Mouse (Mus musculus) ES-E14 (cell line): ENCODE measurements around the gene Hs2st1. TPM values are rescaled to one million over a fixed set of nuclear protein-coding genes. Genes with fewer than 3 reads are reported as not detected.

Source experiments
- DNase-seq: peaks from one replicate; pipeline ENCODE4 v3.0.0-alpha.2; 2013; ENCODE audit warnings: low read depth, low spot score
- H3K27ac ChIP-seq: 2 replicates; pipeline ENCODE4 v1.5.1; 2012; ENCODE audit warnings: low read depth, mild to moderate bottlenecking, low read length, moderate library complexity, mixed read lengths; ENCODE audit not compliant: poor library complexity, insufficient read depth, severe bottlenecking
- H3K36me3 ChIP-seq: 2 replicates; pipeline ENCODE4 v1.6.1; 2012; ENCODE audit warnings: mild to moderate bottlenecking, low read length, moderate library complexity, mixed read lengths; ENCODE audit not compliant: control insufficient read depth, poor library complexity, insufficient read depth, severe bottlenecking
- H3K4me1 ChIP-seq, 2 experiments: fragments of 150-350 bp in 1 of 2; sonication (generic) in 1 of 2; 2 replicates each; pipeline ENCODE4 v1.6.1; 2012; ENCODE audit warnings: low read length in 2 of 2, mild to moderate bottlenecking in 1 of 2, mixed read lengths in 1 of 2; ENCODE audit not compliant: control insufficient read depth in 2 of 2, insufficient read depth in 2 of 2, poor library complexity in 1 of 2
- H3K4me3 ChIP-seq, 2 experiments: fragments of 150-350 bp in 1 of 2; sonication (generic) in 1 of 2; 2 replicates each; pipeline ENCODE4 v1.5.1; 2012; ENCODE audit warnings: low read length in 2 of 2, low read depth in 1 of 2, mild to moderate bottlenecking in 1 of 2, mixed read lengths in 1 of 2; ENCODE audit not compliant: insufficient read depth in 1 of 2, poor library complexity in 1 of 2, severe bottlenecking in 1 of 2
- H3K9ac ChIP-seq: 2 replicates; pipeline ENCODE4 v1.6.1; 2012; ENCODE audit warnings: low read depth, mild to moderate bottlenecking, low read length, mixed read lengths; ENCODE audit not compliant: poor library complexity, insufficient read depth, severe bottlenecking
- H3K9me3 ChIP-seq: fragments of 150-350 bp; sonication (generic); 2 replicates; pipeline ENCODE4 v1.6.1; 2012; ENCODE audit warnings: low read depth, mild to moderate bottlenecking, low read length; ENCODE audit not compliant: control insufficient read depth, insufficient read depth
- CHD2 ChIP-seq: IDR thresholded peaks from 2 replicates; pipeline ENCODE4 v1.6.1; 2014; ENCODE audit warnings: mild to moderate bottlenecking, low read depth, low read length, inconsistent platforms
- HCFC1 ChIP-seq: IDR thresholded peaks from 2 replicates; pipeline ENCODE4 v1.6.1; 2012; ENCODE audit warnings: low read length, inconsistent platforms, borderline replicate concordance; ENCODE audit not compliant: insufficient read depth
- MAFK ChIP-seq: IDR thresholded peaks from 2 replicates; pipeline ENCODE4 v1.6.1; 2014; ENCODE audit warnings: mild to moderate bottlenecking, low read depth, low read length, inconsistent platforms; ENCODE audit not compliant: insufficient read depth
- ZC3H11A ChIP-seq: IDR thresholded peaks from 2 replicates; pipeline ENCODE4 v1.6.1; 2012; ENCODE audit warnings: low read depth, mild to moderate bottlenecking, inconsistent platforms, low read length, borderline replicate concordance
- ZNF384 ChIP-seq: IDR thresholded peaks from 2 replicates; pipeline ENCODE4 v1.6.1; 2012; ENCODE audit warnings: low read depth, low read length, inconsistent platforms
- in situ Hi-C, 2 experiments: fragments of 600-800 bp; cut with MboI; formaldehyde crosslinking; loops; one replicate each; pipeline ENCODE4 v1.15.1; 2025; ENCODE audit warnings: low sequenced_read_pairs in 2 of 2, inconsistent platforms in 1 of 2; ENCODE audit not compliant: unreplicated experiment in 2 of 2
- total RNA-seq: library from RNA; depleted of rRNA; stranded (reverse); fragments of 300-350 nt; gene quantifications from 2 replicates; pipeline ENCODE4 v1.2.3, GENCODE M21; 2012

The Hs2st1 gene
- total RNA-seq, 1 experiment: 29.9 TPM

DNA sequence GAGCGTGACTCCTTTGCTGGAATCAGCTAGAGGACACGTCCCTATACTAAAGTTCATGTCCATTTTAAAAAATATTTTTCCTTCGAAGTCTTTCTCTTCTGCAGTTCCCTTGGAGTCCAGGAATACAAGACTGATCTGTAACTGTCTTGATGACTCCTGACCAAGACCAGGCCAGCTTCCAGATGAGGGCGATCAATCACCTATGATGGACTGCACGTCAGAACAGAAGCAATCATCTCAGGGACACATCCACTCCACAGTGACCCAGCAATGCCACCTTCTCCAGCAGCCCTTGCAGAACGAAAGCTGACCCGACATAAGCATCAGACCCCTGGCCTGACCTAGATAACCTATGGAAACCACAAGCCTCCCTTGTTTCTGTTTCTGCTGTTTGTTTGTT, 54.7 kb downstream of the Hs2st1 start:
- Histone ChIP-seq H3K4me1 (no peaks in the 10 kb centered on the region), H3K9ac (no peak overlapping the region), H3K27ac (no peak overlapping the region), H3K9me3 (no peaks in the 10 kb centered on the region), H3K4me3 (no peak overlapping the region), H3K36me3 (no peaks in the 10 kb centered on the region)
- in situ Hi-C loops: no loop called here
- no peak for DNase-seq
- TF ChIP-seq ZNF384 (no peak), MAFK (no peak), CHD2 (no peak), HCFC1 (no peak), ZC3H11A (no peak)

DNA sequence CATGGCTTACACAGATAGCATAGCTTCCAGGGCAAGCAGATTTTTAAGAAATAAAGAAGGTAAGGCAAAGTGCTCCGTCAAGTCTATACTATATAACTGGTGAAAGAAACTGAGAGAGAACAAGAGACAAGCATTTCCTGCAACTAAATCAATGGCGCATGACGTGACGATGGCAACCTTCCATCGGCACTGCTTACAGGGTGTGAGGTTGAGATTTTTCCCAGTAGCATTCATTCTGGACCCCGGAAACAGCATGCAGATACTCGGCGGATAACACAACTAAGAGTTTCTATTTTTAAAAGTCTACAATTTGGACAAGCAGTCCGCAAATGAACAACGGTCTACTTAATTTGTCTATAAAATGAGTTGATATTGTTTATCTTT, 55.9 kb downstream of the Hs2st1 start:
- DNase-seq: no peak
- no peak overlapping the region for H3K27ac ChIP-seq
- in situ Hi-C loops: no loop called here
- H3K9me3 ChIP-seq: no peaks in the 10 kb centered on the region
- no peaks in the 10 kb centered on the region for H3K36me3 ChIP-seq
- TF ChIP-seq ZC3H11A (no peak), CHD2 (no peak), ZNF384 (no peak), HCFC1 (no peak), MAFK (no peak)
- no peaks in the 10 kb centered on the region for H3K4me1 ChIP-seq
- H3K9ac ChIP-seq: no peak overlapping the region
- no peak overlapping the region for H3K4me3 ChIP-seq

DNA sequence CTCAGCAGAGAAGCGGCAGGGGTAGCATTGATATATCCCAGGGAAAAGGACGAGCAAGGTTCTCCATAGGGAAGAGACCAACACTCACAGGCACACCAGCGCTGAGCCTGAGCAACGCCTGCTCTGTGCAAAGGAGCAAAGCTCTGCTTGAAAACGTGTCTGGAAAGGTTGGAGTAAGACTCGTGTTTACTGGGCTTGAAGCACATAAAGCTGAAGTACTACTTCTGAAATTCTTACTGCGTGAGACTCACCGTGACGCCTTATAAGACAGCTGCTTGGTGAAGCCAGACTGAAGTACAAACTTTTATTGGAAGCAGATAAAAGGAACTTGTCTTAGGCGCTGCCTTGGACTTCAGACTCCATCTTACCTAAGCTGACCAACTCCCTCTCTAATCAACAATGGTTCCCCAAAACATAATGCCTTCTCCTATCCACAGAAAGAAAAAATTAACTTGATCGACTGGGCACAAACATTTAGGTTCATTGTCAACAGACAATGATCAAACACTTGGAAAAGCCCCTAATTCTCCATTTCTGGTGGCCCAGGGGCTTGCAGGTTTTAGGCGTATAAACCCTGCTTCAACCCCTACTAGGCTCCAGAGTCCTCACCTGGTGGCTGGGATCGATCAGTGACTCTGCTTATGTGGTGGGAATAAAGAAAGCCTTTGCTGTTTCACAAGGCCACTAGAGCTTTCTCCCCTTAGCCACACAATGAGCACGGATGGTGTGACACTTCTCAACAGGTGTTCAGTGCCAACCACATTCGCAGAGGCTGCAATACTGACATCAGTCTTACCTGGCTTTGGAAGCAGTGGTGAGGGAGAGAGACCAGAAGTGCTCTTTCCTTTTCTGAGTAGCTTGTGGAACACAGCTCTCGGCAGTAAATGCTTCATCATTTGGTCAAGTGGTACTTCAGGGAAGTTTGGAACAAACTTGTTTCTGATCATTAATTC, 56.5 kb downstream of the Hs2st1 start:
- H3K27ac ChIP-seq: no peak overlapping the region
- H3K9me3 ChIP-seq: peaks cover 2% of the 10 kb centered on the region; the same call in 1 of the 2 replicates
- H3K36me3 ChIP-seq: no peaks in the 10 kb centered on the region; the same call in 1 of the 2 replicates
- no peak for TF ChIP-seq CHD2
- TF ChIP-seq MAFK: no peak
- TF ChIP-seq ZC3H11A: no peak
- no peak for TF ChIP-seq HCFC1
- TF ChIP-seq ZNF384: no peak
- no peak overlapping the region for H3K4me3 ChIP-seq
- in situ Hi-C loops: no loop called here
- no peak overlapping the region for H3K9ac ChIP-seq
- no peaks in the 10 kb centered on the region for H3K4me1 ChIP-seq
- DNase-seq: no peak

DNA sequence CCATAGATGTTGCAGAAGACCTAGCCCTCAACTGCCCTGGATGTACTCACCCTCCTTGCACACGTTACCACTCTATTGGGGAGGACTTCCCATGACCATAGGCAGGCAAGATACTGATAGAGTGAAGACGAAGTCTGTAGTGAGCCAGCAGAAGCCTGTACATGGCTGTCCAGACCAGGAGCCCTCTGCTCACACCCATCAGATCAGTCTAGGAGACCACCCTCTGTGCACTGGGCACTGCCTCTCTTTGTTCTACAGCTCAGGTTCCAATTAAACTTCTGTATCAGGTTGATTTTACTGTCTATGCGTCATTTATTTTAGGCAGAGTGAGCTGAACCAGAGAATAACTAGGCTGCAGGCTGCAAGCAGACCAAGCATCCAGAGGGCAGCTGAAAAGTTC, 59.3 kb downstream of the Hs2st1 start:
- peaks cover 9% of the 10 kb centered on the region; the same call in 1 of the 2 replicates for H3K36me3 ChIP-seq
- H3K4me3 ChIP-seq: no peak overlapping the region
- peaks cover 4% of the 10 kb centered on the region for H3K9me3 ChIP-seq
- no peak for TF ChIP-seq ZC3H11A
- no peak for TF ChIP-seq CHD2
- no peak for TF ChIP-seq ZNF384
- TF ChIP-seq MAFK: no peak
- no peak for TF ChIP-seq HCFC1
- in situ Hi-C loops: no loop called here
- H3K27ac ChIP-seq: no peak overlapping the region
- no peaks in the 10 kb centered on the region for H3K4me1 ChIP-seq
- no peak for DNase-seq
- H3K9ac ChIP-seq: no peak overlapping the region

DNA sequence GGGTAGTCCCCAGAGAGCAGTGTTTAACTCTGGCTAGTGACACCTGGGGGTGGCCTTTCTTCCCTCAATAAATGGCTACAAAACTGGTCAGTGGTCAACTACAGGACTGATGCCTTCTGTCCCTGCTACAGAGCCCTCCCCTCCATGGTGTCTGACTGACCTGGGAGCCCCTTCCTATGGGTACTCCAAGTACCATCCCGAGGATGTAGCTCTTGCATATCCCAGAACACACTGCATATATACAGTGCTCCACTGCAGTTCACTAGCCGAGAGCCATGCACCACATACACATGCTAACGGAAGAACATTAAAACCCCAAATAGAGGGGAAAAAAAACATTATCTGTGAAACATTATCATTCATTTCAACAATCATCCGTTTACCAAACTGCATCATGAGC, 61.6 kb downstream of the Hs2st1 start:
- no peak overlapping the region for H3K27ac ChIP-seq
- H3K9me3 ChIP-seq: peaks cover 7% of the 10 kb centered on the region
- H3K9ac ChIP-seq: no peak overlapping the region
- H3K4me3 ChIP-seq: no peak overlapping the region
- peaks cover 9% of the 10 kb centered on the region; the same call in 1 of the 2 replicates for H3K36me3 ChIP-seq
- TF ChIP-seq MAFK: no peak
- no peak for TF ChIP-seq ZC3H11A
- no peak for TF ChIP-seq ZNF384
- TF ChIP-seq HCFC1: no peak
- TF ChIP-seq CHD2: no peak
- in situ Hi-C loops: no loop called here
- H3K4me1 ChIP-seq: no peaks in the 10 kb centered on the region
- DNase-seq: no peak
